Mouse (Mus musculus) ES-E14 (cell line): Measurements from ENCODE around the gene Pkd2.

ENCODE experiments used
- CHD2 ChIP-seq: IDR thresholded peaks from 2 replicates; pipeline ENCODE4 v1.6.1; 2014; ENCODE audit warnings: mild to moderate bottlenecking, low read depth, low read length, inconsistent platforms
- HCFC1 ChIP-seq: IDR thresholded peaks from 2 replicates; pipeline ENCODE4 v1.6.1; 2012; ENCODE audit warnings: low read length, inconsistent platforms, borderline replicate concordance; ENCODE audit not compliant: insufficient read depth
- ZC3H11A ChIP-seq: IDR thresholded peaks from 2 replicates; pipeline ENCODE4 v1.6.1; 2012; ENCODE audit warnings: low read depth, mild to moderate bottlenecking, inconsistent platforms, low read length, borderline replicate concordance

DNA sequence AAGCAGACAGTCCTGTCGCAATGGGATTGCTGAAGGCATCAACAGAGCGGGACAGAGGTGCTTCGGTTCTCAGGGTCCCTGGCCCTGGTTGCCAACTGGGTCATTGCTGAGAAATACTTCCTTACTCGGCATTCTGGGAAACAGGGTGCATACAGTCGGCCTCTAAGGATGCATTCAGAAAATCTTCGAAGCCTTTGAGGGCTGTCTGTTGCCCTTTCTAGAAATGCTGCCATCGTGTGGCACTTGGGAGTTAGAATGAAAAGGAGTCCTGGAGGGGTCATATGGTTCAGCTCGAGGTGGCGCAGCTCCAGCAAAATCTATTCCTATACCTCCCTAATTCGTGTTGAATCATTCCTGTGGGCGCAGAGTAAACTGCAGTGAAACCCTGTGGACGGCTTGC lies 26.4 kb upstream of the Pkd2 start:
- no peak for TF ChIP-seq HCFC1
- TF ChIP-seq CHD2, result no peak
- TF ChIP-seq ZC3H11A, result 0 out of 2 replicates have a peak, but pooled peaks have one; percentile 15
